Mouse (Mus musculus): ENCODE measurements around the gene Wdfy2.

- TF ChIP-seq CTCF (conservative IDR thresholded peaks at IDR 0.05; ENCODE audit: low read length) (no peak), NANOG (IDR thresholded peaks at IDR 0.05; ENCODE audit: borderline replicate concordance, low read length) (no peak)
Measured at GRCm38 (mm10) chr14:62808661-62809523, 28.6 kb upstream of the Wdfy2 start.

All from E14TG2a.4 (cell line).